Mouse (Mus musculus) midbrain, embryonic 11.5 days (tissue): ENCODE results near the gene Smtnl2. TPM values are rescaled to one million over a fixed set of nuclear protein-coding genes. Genes with fewer than 3 reads are reported as not detected.
"Not testable (repeated sequence)": the region's sequence is repeated elsewhere in the genome, so short reads cannot be mapped to it uniquely, and the experiment has no call there.

ENCODE experiments used
- ATAC-seq: fragments of 200-750 bp; cut with Nextera tagmentation; 2 replicates; pipeline ENCODE4 v1.8.0; 2017; ENCODE audit warnings: moderate TSS enrichment, moderate library complexity; ENCODE audit not compliant: low FRiP score
- DNase-seq: peaks from one replicate; pipeline ENCODE4 v3.0.0; 2015; ENCODE audit warnings: low spot score; ENCODE audit errors: missing footprints
- H3K27ac ChIP-seq: fragments of 300-500 bp; sonication (generic); 2 replicates; pipeline ENCODE4 v1.5.1; 2014; ENCODE audit warnings: low read depth, low read length
- H3K27me3 ChIP-seq: fragments of 300-500 bp; sonication (generic); 2 replicates; pipeline ENCODE4 v1.6.1; 2014; ENCODE audit warnings: mild to moderate bottlenecking, low read length, moderate library complexity, mixed read lengths; ENCODE audit not compliant: control insufficient read depth, insufficient read depth
- H3K36me3 ChIP-seq: fragments of 300-500 bp; sonication (generic); 2 replicates; pipeline ENCODE4 v1.6.1; 2014; ENCODE audit warnings: mild to moderate bottlenecking, low read length, moderate library complexity, mixed read lengths; ENCODE audit not compliant: control insufficient read depth, insufficient read depth
- H3K4me1 ChIP-seq: fragments of 300-500 bp; sonication (generic); 2 replicates; pipeline ENCODE4 v1.6.1; 2014; ENCODE audit warnings: low read length; ENCODE audit not compliant: control insufficient read depth, insufficient read depth
- H3K4me2 ChIP-seq: fragments of 300-500 bp; sonication (generic); 2 replicates; pipeline ENCODE4 v1.6.1; 2014; ENCODE audit warnings: mild to moderate bottlenecking, moderate library complexity
- H3K4me3 ChIP-seq: fragments of 300-500 bp; sonication (generic); 2 replicates; pipeline ENCODE4 v1.5.1; 2014; ENCODE audit warnings: low read depth, low read length
- H3K9ac ChIP-seq: fragments of 300-500 bp; sonication (generic); 2 replicates; pipeline ENCODE4 v1.6.1; 2014; ENCODE audit warnings: low read length
- H3K9me3 ChIP-seq: fragments of 300-500 bp; sonication (generic); 2 replicates; pipeline ENCODE4 v1.6.1; 2016; ENCODE audit warnings: low read length; ENCODE audit not compliant: control insufficient read depth
- WGBS: fragments of 180-500 bp; shearing (Covaris S2); extraction: QIAGEN DNeasy Blood & Tissue Kit; methylation state at CpG from one replicate; pipeline ENCODE4 v1.1.7; 2014; 5-methylcytosine and 5-hydroxymethylcytosine counted together
- microRNA-seq: library from miRNA; unstranded; fragments of <30 nt; microRNA quantifications from one replicate; pipeline ENCODE4, GENCODE M21; 2017
- polyA plus RNA-seq: library from polyadenylated mRNA; unstranded; fragments of >200 nt; fragmentation: Nextera tagmentation; extraction: Ambion mirVana; gene quantifications from 2 replicates; pipeline ENCODE4 v1.2.1, GENCODE M21; 2014

Smtnl2 gene
- polyA plus RNA-seq, 1 experiment from 2014 or later, result 4.1 TPM

DNA sequence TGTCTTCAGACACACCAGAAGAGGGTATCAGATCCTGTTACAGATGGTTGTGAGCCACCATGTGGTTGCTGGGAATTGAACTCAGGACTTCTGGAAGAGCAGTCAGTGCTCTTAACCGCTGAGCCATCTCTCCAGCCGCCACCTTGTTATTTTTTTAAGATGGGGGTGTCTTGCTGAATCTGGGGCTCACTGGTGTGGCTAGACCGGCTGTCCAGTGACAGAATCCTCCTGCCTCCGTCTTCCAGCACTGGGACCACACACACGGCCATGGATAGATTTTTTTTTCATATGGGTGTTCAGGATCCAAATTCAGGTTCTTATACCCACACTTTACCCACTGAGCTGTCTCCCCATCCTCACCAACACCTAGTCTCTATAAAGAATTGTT is 68.3 kb downstream of the Smtnl2 start:
- DNase-seq, result peak; percentile 72
- H3K4me2 ChIP-seq, H3K9ac ChIP-seq, H3K27ac ChIP-seq, H3K27me3 ChIP-seq, ATAC-seq, H3K4me1 ChIP-seq, H3K9me3 ChIP-seq, H3K36me3 ChIP-seq, H3K4me3 ChIP-seq: not testable (repeated sequence)
- WGBS, result 90% methylated on average over 5 of the region's 5 CpGs

DNA sequence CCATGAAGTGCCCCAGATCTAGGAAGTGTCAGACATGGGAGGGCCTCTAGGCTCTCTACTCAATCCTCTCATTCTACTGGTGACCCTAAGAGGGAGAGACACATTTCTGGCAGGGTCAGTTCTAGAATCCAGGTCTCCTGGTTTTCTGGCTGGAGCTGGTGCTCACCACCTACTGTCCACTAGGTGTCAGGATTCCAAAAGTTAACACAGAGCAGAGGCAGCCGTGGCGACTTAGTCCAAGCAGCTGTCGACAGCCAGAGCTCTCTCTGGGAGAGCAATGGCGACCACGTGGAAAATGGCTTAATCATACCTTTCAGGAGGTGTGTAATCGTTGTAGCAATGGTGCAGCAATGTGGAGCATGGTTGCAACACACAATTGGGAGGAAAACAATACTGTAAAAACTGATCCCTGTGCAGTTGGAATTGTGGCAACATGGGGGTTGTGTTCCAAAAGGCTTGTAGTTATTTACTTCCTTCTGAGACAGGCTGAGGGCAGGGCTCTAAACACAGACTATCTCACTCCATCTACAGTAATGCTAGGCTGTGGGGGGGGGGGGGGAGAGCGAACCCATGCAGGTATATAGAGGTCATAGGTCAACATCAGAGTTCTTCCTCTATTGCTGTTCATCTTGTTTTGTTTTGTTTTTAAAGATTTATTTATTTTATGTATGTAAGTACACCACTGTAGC is 68.8 kb downstream of the Smtnl2 start:
- DNase-seq (peak; percentile 90), ATAC-seq (peak; percentile 79; the same call in 1 of the 2 replicates)
- H3K36me3 ChIP-seq, result no peaks in the 10 kb centered on the region
- WGBS, result 9% methylated on average over 7 of the region's 7 CpGs
- H3K4me3 ChIP-seq, result no peak overlapping the region
- H3K4me2 ChIP-seq, result no peak overlapping the region
- H3K27ac ChIP-seq, result no peak overlapping the region
- H3K27me3 ChIP-seq, result no peaks in the 10 kb centered on the region
- H3K9me3 ChIP-seq, result no peaks in the 10 kb centered on the region
- no peak overlapping the region for H3K9ac ChIP-seq
- peaks cover 8% of the 10 kb centered on the region for H3K4me1 ChIP-seq

DNA sequence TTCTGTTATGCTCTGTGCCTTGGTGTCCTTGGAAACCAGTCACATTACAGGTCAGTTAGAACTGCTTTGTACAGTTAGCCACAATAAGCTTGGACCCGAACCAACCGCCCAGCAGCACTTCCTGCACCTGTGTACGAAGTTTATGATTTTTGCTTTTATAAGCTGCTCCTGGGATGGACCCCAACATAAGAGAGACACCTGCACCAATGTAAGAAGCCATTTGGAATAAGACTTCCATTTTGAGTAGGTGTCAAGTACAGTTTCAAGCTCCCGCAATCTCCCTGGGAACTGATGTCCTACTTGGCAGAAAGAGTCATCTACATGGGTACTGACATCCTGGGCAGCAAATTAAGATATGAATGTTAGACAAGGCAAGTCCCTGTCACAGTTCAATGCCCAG is 71.8 kb downstream of the Smtnl2 start:
- no peaks in the 10 kb centered on the region for H3K27me3 ChIP-seq
- peaks cover 8% of the 10 kb centered on the region for H3K4me1 ChIP-seq
- H3K36me3 ChIP-seq, result no peaks in the 10 kb centered on the region
- WGBS, result 78% methylated on average over 4 of the region's 4 CpGs
- DNase-seq, result peak; percentile 76
- H3K9ac ChIP-seq, result no peak overlapping the region
- 0 out of 2 replicates have a peak overlapping the region, but pooled peaks have one; percentile 37 for H3K27ac ChIP-seq
- H3K4me2 ChIP-seq, result no peak overlapping the region
- H3K4me3 ChIP-seq, result no peak overlapping the region
- ATAC-seq, result no peak
- no peaks in the 10 kb centered on the region for H3K9me3 ChIP-seq

Small RNA genes lying within 50 kb of the gene (microRNA-seq; reads per million reads assigned to microRNA genes)
- gene Mir6338, result not detected

Other genes with a start within 250 kb of the Smtnl2 start
- gene Gm43951, start 204.9 kb downstream of the Smtnl2 start, polyA plus RNA-seq, result 0.06 and 0.12 TPM in 2 replicates
- gene 4933427D14Rik, start 204.3 kb downstream of the Smtnl2 start, polyA plus RNA-seq, result 19.5 and 20.2 TPM in 2 replicates
- 163 and 168 TPM in 2 replicates for gene Txndc17, start 204.2 kb downstream of the Smtnl2 start, polyA plus RNA-seq
- 55.7 and 56.7 TPM in 2 replicates for gene Med31, start 196.1 kb downstream of the Smtnl2 start, polyA plus RNA-seq
- gene Slc13a5, start 144.5 kb downstream of the Smtnl2 start, polyA plus RNA-seq, result 0.21 and 0.29 TPM in 2 replicates
- 1.3 and 1.4 TPM in 2 replicates for gene Xaf1, start 110.1 kb downstream of the Smtnl2 start, polyA plus RNA-seq
- not detected in 2 replicates for gene Fbxo39, start 97.3 kb downstream of the Smtnl2 start, polyA plus RNA-seq
- gene Tekt1, start 49.3 kb downstream of the Smtnl2 start, polyA plus RNA-seq, result 4.2 and 5.3 TPM in 2 replicates
- not detected in 2 replicates for gene Ggt6, start 23.8 kb upstream of the Smtnl2 start, polyA plus RNA-seq
- 142 and 144 TPM in 2 replicates for gene Mybbp1a, start 29.6 kb upstream of the Smtnl2 start, polyA plus RNA-seq
- gene Spns2, start 78.2 kb upstream of the Smtnl2 start, polyA plus RNA-seq, result 4.0 and 4.7 TPM in 2 replicates
- not detected in 2 replicates for gene Spns3, start 138.8 kb upstream of the Smtnl2 start, polyA plus RNA-seq
- 121 and 137 TPM in 2 replicates for gene Ube2g1, start 195.6 kb upstream of the Smtnl2 start, polyA plus RNA-seq